In the genomic region with DNA sequence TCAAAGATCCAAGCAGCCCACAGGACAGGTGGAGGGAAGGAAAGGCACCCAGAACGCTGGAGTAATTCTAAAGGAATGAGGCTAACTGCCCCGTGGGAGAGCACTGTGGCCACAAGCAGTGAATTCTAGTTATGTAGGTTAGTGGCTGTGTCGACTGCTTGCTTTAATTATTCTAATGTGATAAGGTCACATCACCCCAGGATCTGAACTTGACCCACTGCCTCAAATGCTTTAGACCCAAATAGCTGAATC, we compare ENCODE assay signal across 14 mouse cellular contexts. TPM values are rescaled to one million over a fixed set of nuclear protein-coding genes. Genes with fewer than 3 reads are reported as not detected.
DNase-seq lines count a peak whose midpoint lies in the region; ATAC-seq and TF ChIP-seq lines count a peak whose summit lies in the region.
"Had no signal": no experiment of that assay in that cellular context is flagged by ENCODE, and none has a peak within 500 bp of the region (broad histone marks: within the 10 kb centered on the region; RNA-seq: fewer than 3 reads in every experiment).

No protein-coding gene starts in this region.

- no peaks in the 10 kb centered on the region for H3K27me3 ChIP-seq in heart, embryonic 12.5 days (replicated peaks)
- H3K27me3 ChIP-seq in kidney, embryonic 16.5 days (ENCODE audit: insufficient read depth, low read length): no peaks in the 10 kb centered on the region
- H3K27me3 ChIP-seq in myocyte (ENCODE audit: control insufficient read depth, insufficient read depth, insufficient read length): no peaks in the 10 kb centered on the region
- no peaks in the 10 kb centered on the region for H3K27me3 ChIP-seq in hindbrain, postnatal 0 days (ENCODE audit: insufficient read depth, low read length)
- H3K27me3 ChIP-seq: limb, embryonic 13.5 days; midbrain, embryonic 12.5 days had no signal

- peak overlapping the region; percentile 52 for H3K4me2 ChIP-seq in heart, embryonic 12.5 days
- no peak overlapping the region for H3K4me2 ChIP-seq in kidney, embryonic 16.5 days (replicated peaks; ENCODE audit: low read depth, low read length)
- peak overlapping the region; percentile 53 for H3K4me2 ChIP-seq in myocyte (ENCODE audit: low read depth)
- H3K4me2 ChIP-seq in hindbrain, postnatal 0 days (ENCODE audit: low read depth, low read length): no peak overlapping the region
- H3K4me2 ChIP-seq: limb, embryonic 13.5 days; midbrain, embryonic 12.5 days had no signal

- peaks cover 85% of the 10 kb centered on the region for H3K79me2 ChIP-seq in myocyte (ENCODE audit: control insufficient read depth, insufficient read depth)

- no peak overlapping the region for H3ac ChIP-seq in myocyte (ENCODE audit: control insufficient read depth, insufficient read length)

- no peaks in the 10 kb centered on the region for H3K9me3 ChIP-seq in heart, embryonic 12.5 days (replicated peaks)
- no peaks in the 10 kb centered on the region for H3K9me3 ChIP-seq in kidney, embryonic 16.5 days (ENCODE audit: low read length)
- no peaks in the 10 kb centered on the region for H3K9me3 ChIP-seq in hindbrain, postnatal 0 days (ENCODE audit: low read length)
- H3K9me3 ChIP-seq: limb, embryonic 13.5 days; midbrain, embryonic 12.5 days had no signal

- intact Hi-C loops in heart, postnatal 14 days (cut with DNase I): no loop called here

- no peak for TF ChIP-seq CTCF in hindbrain, postnatal 0 days (IDR thresholded peaks at IDR 0.05; ENCODE audit: low read depth)

- no peak for TF ChIP-seq POLR2A in myocyte (IDR thresholded peaks at IDR 0.05; ENCODE audit: insufficient read length, low read depth)

- 36% methylated on average over 3 of the region's 3 CpGs for WGBS in heart, embryonic 12.5 days
- 37% methylated on average over 3 of the region's 3 CpGs for WGBS in kidney, embryonic 16.5 days
- WGBS in hindbrain, postnatal 0 days: 57% methylated on average over 3 of the region's 3 CpGs

- H3K27ac ChIP-seq in heart, embryonic 12.5 days (ENCODE audit: poor library complexity, severe bottlenecking): peak overlapping the region; percentile 86
- H3K27ac ChIP-seq in kidney, embryonic 16.5 days (ENCODE audit: low read length): peak overlapping the region; percentile 82
- H3K27ac ChIP-seq in hindbrain, postnatal 0 days: no peak overlapping the region
- H3K27ac ChIP-seq: limb, embryonic 13.5 days; midbrain, embryonic 12.5 days had no signal

- no peak overlapping the region; the same call in 1 of the 2 replicates for H3K4me3 ChIP-seq in heart, embryonic 12.5 days
- no peak overlapping the region for H3K4me3 ChIP-seq in kidney, embryonic 16.5 days (ENCODE audit: low read length)
- no peak overlapping the region for H3K4me3 ChIP-seq in myocyte
- H3K4me3 ChIP-seq in hindbrain, postnatal 0 days (ENCODE audit: low read length): no peak overlapping the region
- H3K4me3 ChIP-seq: limb, embryonic 13.5 days; midbrain, embryonic 12.5 days had no signal

- no peak overlapping the region for H3K9ac ChIP-seq in heart, embryonic 12.5 days
- H3K9ac ChIP-seq in kidney, embryonic 16.5 days (replicated peaks; ENCODE audit: low read length): no peak overlapping the region
- no peak overlapping the region for H3K9ac ChIP-seq in hindbrain, postnatal 0 days (replicated peaks; ENCODE audit: low read length)
- H3K9ac ChIP-seq: limb, embryonic 13.5 days; midbrain, embryonic 12.5 days had no signal

- no peak for ATAC-seq in heart, embryonic 12.5 days (ENCODE audit: insufficient number of reproducible peaks, low FRiP score)
- ATAC-seq in kidney, embryonic 16.5 days (ENCODE audit: low FRiP score, low TSS enrichment): 0 out of 2 replicates have a peak, but pooled peaks have one; percentile 9
- no peak for ATAC-seq in hindbrain, postnatal 0 days

- H3K36me3 ChIP-seq in heart, embryonic 12.5 days: peaks cover 31% of the 10 kb centered on the region
- peaks cover 4% of the 10 kb centered on the region; the same call in 1 of the 2 replicates for H3K36me3 ChIP-seq in kidney, embryonic 16.5 days (ENCODE audit: insufficient read depth, low read length)
- H3K36me3 ChIP-seq in myocyte (ENCODE audit: control insufficient read depth, insufficient read depth): peaks cover 32% of the 10 kb centered on the region
- H3K36me3 ChIP-seq in hindbrain, postnatal 0 days (ENCODE audit: insufficient read depth, low read length): no peaks in the 10 kb centered on the region
- H3K36me3 ChIP-seq: midbrain, embryonic 12.5 days had no signal

- peaks cover 47% of the 10 kb centered on the region for H3K4me1 ChIP-seq in heart, embryonic 12.5 days (replicated peaks)
- peaks cover 30% of the 10 kb centered on the region for H3K4me1 ChIP-seq in kidney, embryonic 16.5 days (ENCODE audit: insufficient read depth, low read length)
- no peaks in the 10 kb centered on the region for H3K4me1 ChIP-seq in hindbrain, postnatal 0 days (ENCODE audit: insufficient read depth, low read length)
- H3K4me1 ChIP-seq: midbrain, embryonic 12.5 days had no signal

- no peak for DNase-seq in heart, postnatal 14 days
- DNase-seq in kidney, postnatal 36 days: no peak
- peak; percentile 64 for DNase-seq in Muller cell, postnatal 12 days (ENCODE audit: inconsistent ontology term)
- DNase-seq in hindbrain, postnatal 0 days (ENCODE audit: low spot score): no peak
- no peak for DNase-seq in ovary, adult 18-20 months (ENCODE audit: low spot score)
- DNase-seq: cerebellum, adult 9-11 months; gastrocnemius, postnatal 10 days; right cerebral cortex, postnatal 25 days; thymus, postnatal 25 days had no signal

TF ChIP-seq in myocyte, 11 proteins besides CTCF, POLR2A, EP300 and RAD21:
- TF ChIP-seq MYOG (IDR thresholded peaks at IDR 0.05; ENCODE audit: control insufficient read depth in 1 of 3, insufficient read depth in 1 of 3, insufficient read length in 2 of 3, low read depth in 2 of 3) (peak in 2 of 3 experiments; percentile 23 to 56), TCF12 (IDR thresholded peaks at IDR 0.05; ENCODE audit: insufficient read depth, poor library complexity, severe bottlenecking) (peak; percentile 65), MYOD1 (IDR thresholded peaks at IDR 0.05; ENCODE audit: control insufficient read depth in 1 of 3, insufficient read length in 2 of 3, low read depth in 2 of 3) (peak in 2 of 3 experiments; percentile 84), TCF3 (IDR thresholded peaks at IDR 0.05; ENCODE audit: insufficient read length, low read depth) (no peak)

RNA-seq across cellular contexts. Expression of a gene that starts 38.0 kb away (rescaled TPM):
- polyA plus RNA-seq in heart, embryonic 12.5 days (2016; fragmentation: Nextera tagmentation; extraction: Ambion mirVana): 24.0 and 24.2 TPM in 2 replicates
- 10 to 100 TPM; 16.2 to 17.7 TPM for total RNA-seq in heart, postnatal 14 days (2021)
- polyA plus RNA-seq in kidney, embryonic 16.5 days (2015; fragmentation: Nextera tagmentation; extraction: Ambion mirVana): 16.7 and 19.0 TPM in 2 replicates
- polyA plus RNA-seq in myocyte (2012; fragmentation: generic; extraction: Trizol): 51.4 TPM
- 58.5 and 71.1 TPM in 2 replicates for total RNA-seq in hindbrain, postnatal 0 days (2014; rRNA removed)
- polyA plus RNA-seq in hindbrain, postnatal 0 days (2015; fragmentation: Nextera tagmentation; extraction: Ambion mirVana): 35.3 and 42.3 TPM in 2 replicates

Comparison
In these comparisons a context has a peak if more than half of its experiments do, and no peak if none do; other contexts are left out.
1. H3K4me2 ChIP-seq: peak in heart, embryonic 12.5 days (single experiment) and myocyte (single experiment); none in kidney, embryonic 16.5 days (single experiment) and hindbrain, postnatal 0 days (single experiment).